Mouse (Mus musculus) c-Kit-positive CD71-positive TER-119-positive erythroid progenitor cells, embryonic 14.5 days (primary cell): ENCODE data around the gene Zc4h2.

Experiments used
- DNase-seq: peaks from one replicate; pipeline ENCODE4 v3.0.0-alpha.2; 2013; ENCODE audit warnings: low spot score

Zc4h2 gene

GRCm38 (mm10) chrX:95657804-95658599 lies at the start of gene Zc4h2:
Zc4h2 (minus strand) TSS chrX:95658509.
- DNase-seq: peak; percentile 51

GRCm38 (mm10) chrX:95687119-95687518 lies 28.8 kb upstream of the Zc4h2 start:
- no peak for DNase-seq

GRCm38 (mm10) chrX:95682206-95682605 lies 23.9 kb upstream of the Zc4h2 start:
- DNase-seq: no peak

GRCm38 (mm10) chrX:95658600-95659084 lies 333 bp upstream of the Zc4h2 start:
- DNase-seq: no peak

- DNase-seq: no peak
Measured at GRCm38 (mm10) chrX:95600609-95601008, 57.7 kb downstream of the Zc4h2 start.
